Mouse (Mus musculus) stomach, postnatal 0 days (tissue): ENCODE data around the gene Vstm2b.

Experiments
- CTCF ChIP-seq: IDR thresholded peaks from 2 replicates; pipeline ENCODE4 v1.5.1; 2016; ENCODE audit warnings: antibody characterized with exemption, low read depth, mild to moderate bottlenecking, moderate library complexity
- EP300 ChIP-seq: optimal IDR thresholded peaks from 2 replicates; pipeline ENCODE3; 2016; ENCODE audit warnings: antibody characterized with exemption

DNA sequence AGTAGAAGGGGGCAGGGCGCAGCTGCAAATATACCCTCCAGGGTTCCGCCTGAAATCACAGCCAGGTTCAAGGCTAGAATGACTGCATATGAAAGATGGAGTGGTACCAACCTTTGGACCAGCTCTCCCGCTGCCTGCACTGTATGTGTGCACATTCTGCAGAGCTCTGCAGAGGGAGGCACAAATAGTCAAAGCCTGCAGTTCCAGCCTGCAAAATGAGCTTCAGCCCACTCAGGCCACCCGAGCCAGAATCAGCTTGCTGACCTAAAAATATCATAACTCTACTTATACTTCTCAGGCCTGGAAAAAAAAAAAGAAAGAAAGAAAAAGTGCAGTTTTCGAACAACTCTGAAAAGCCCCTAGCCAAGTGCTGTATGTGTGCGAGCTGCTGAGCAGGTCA, 23.2 kb downstream of the Vstm2b start:
- TF ChIP-seq CTCF, result no peak
- TF ChIP-seq EP300, result no peak
